Mouse (Mus musculus): ENCODE measurements around the gene Furin. TPM values are rescaled to one million over a fixed set of nuclear protein-coding genes. Genes with fewer than 3 reads are reported as not detected.

Gene Furin
- polyA plus RNA-seq, 1 experiment from 2014 or later: 6.0 TPM

- no peaks in the 10 kb centered on the region for H3K9me3 ChIP-seq (replicated peaks; ENCODE audit: control insufficient read depth, low read length)
- no peak overlapping the region for H3K4me2 ChIP-seq (ENCODE audit: low read depth, low read length)
- 72% methylated on average over 2 of the region's 2 CpGs for WGBS
- H3K4me3 ChIP-seq (ENCODE audit: low read depth, low read length): no peak overlapping the region
- H3K36me3 ChIP-seq (replicated peaks; ENCODE audit: control insufficient read depth, insufficient read depth, low read depth, low read length): peaks cover 11% of the 10 kb centered on the region; the same call in 1 of the 2 replicates
- ATAC-seq (replicated peaks; ENCODE audit: insufficient number of reproducible peaks, low FRiP score, low TSS enrichment, low read depth): no peak
- DNase-seq (ENCODE audit: low spot score): no peak
- H3K9ac ChIP-seq (replicated peaks; ENCODE audit: low read length): no peak overlapping the region
- no peaks in the 10 kb centered on the region for H3K27me3 ChIP-seq (ENCODE audit: control insufficient read depth, insufficient read depth, low read length)
- no peaks in the 10 kb centered on the region for H3K4me1 ChIP-seq (ENCODE audit: control insufficient read depth, insufficient read depth, low read length)
- no peak overlapping the region for H3K27ac ChIP-seq (replicated peaks; ENCODE audit: low read depth, low read length)
Observed at GRCm38 (mm10) chr7:80350808-80351207, 54.4 kb downstream of the Furin start.

DNA sequence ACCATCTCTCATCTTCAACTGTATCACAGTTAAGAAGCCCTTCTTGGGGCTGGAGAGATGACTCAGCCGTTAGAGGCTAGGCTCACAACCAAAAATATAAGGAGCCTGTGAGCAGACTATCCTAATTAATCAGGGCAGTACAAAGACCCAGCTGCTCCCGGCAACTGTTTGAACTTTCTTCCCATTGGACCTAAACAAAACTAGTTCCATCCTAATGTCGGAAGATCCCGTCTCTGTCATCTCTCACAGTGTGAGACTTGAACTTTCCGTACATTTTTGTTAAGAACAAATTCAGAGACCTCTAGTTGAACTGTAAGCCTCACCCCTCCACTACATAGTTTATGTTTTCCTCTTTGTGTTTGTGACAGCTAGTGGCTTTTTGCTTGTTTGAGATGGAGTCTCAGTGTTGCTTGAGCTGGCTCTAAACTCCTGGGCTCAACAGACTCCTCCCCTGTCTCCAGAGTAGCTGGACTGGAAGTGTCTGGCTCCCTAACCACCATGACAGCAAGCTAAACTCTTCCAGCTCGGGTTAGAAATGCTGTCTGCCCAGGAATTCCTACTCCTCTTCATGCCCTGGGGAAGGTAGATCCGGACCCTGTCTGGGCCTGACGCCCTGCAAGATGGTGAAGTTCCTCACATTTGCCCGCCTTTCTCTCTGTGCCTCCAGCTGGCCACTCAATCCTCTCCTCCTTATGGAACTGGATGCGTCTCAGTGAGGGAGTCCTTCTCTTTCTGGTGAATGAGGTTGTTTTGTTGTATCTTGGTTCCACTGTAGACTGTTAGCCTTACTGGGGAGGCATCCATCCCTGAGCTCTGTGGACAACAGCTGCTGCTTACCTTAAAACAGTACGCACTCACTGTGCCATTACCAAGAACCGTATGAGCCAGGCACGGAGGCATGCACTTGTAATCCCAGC lies 57.3 kb downstream of the Furin start:
- ATAC-seq (replicated peaks; ENCODE audit: insufficient number of reproducible peaks, low FRiP score, low TSS enrichment, low read depth) (no peak), DNase-seq (ENCODE audit: low spot score) (no peak)
- Histone ChIP-seq H3K9ac (replicated peaks; ENCODE audit: low read length) (no peak overlapping the region), H3K9me3 (replicated peaks; ENCODE audit: control insufficient read depth, low read length) (no peaks in the 10 kb centered on the region), H3K4me3 (ENCODE audit: low read depth, low read length) (no peak overlapping the region), H3K27me3 (ENCODE audit: control insufficient read depth, insufficient read depth, low read length) (no peaks in the 10 kb centered on the region), H3K4me2 (ENCODE audit: low read depth, low read length) (no peak overlapping the region), H3K36me3 (replicated peaks; ENCODE audit: control insufficient read depth, insufficient read depth, low read depth, low read length) (peaks cover 7% of the 10 kb centered on the region; the same call in 1 of the 2 replicates), H3K4me1 (ENCODE audit: control insufficient read depth, insufficient read depth, low read length) (no peaks in the 10 kb centered on the region), H3K27ac (replicated peaks; ENCODE audit: low read depth, low read length) (no peak overlapping the region)
- 69% methylated on average over 13 of the region's 13 CpGs for WGBS

DNA sequence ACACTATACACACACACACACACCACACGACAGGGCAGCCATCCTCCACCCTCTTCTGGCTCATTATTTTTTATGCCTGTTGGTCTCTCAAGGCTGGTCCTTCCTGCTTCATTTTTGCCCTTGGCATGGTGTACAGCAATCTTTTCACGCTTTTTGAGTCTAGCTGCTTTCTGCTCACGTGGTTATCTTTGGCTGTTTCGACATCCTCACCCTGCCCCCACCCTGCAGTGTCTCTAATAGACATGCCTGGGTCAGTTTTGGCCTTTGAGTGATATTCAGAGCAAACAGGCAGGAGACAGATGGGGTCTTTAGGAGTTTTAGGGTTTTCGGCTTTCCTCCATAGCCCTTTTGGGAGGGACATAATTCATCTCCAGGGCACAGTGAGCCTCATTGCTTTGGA lies 58.4 kb downstream of the Furin start:
- Histone ChIP-seq H3K36me3 (replicated peaks; ENCODE audit: control insufficient read depth, insufficient read depth, low read depth, low read length) (peaks cover 4% of the 10 kb centered on the region; the same call in 1 of the 2 replicates), H3K27me3 (ENCODE audit: control insufficient read depth, insufficient read depth, low read length) (no peaks in the 10 kb centered on the region), H3K9me3 (replicated peaks; ENCODE audit: control insufficient read depth, low read length) (no peaks in the 10 kb centered on the region), H3K9ac (replicated peaks; ENCODE audit: low read length) (no peak overlapping the region), H3K4me3 (ENCODE audit: low read depth, low read length) (no peak overlapping the region), H3K27ac (replicated peaks; ENCODE audit: low read depth, low read length) (no peak overlapping the region), H3K4me2 (ENCODE audit: low read depth, low read length) (no peak overlapping the region), H3K4me1 (ENCODE audit: control insufficient read depth, insufficient read depth, low read length) (no peaks in the 10 kb centered on the region)
- WGBS: 89% methylated on average over 5 of the region's 5 CpGs
- ATAC-seq (replicated peaks; ENCODE audit: insufficient number of reproducible peaks, low FRiP score, low TSS enrichment, low read depth) (no peak), DNase-seq (ENCODE audit: low spot score) (no peak)

DNA sequence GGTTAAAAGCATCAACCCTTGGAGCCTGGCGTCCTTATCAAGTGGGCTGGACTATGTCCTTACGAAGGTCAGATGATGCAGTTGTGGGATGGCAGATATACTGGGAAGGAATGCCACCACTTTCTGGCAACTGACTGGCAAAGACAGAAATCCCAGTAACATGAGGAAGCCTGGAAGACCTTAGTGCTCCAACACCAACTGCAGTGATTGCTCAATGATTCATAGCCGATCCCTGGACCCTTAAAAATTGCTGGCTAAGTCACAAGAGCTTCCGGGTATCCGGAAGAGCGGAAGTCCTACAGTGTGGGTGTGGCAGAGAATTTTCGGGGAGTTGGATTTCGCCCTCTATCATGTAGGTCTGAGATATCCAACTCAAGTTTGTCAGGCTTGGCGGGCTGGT lies 59.1 kb downstream of the Furin start:
- no peak overlapping the region for H3K9ac ChIP-seq (replicated peaks; ENCODE audit: low read length)
- no peak overlapping the region for H3K4me3 ChIP-seq (ENCODE audit: low read depth, low read length)
- H3K27ac ChIP-seq (replicated peaks; ENCODE audit: low read depth, low read length): no peak overlapping the region
- ATAC-seq (replicated peaks; ENCODE audit: insufficient number of reproducible peaks, low FRiP score, low TSS enrichment, low read depth): no peak
- DNase-seq (ENCODE audit: low spot score): no peak
- no peak overlapping the region for H3K4me2 ChIP-seq (ENCODE audit: low read depth, low read length)
- no peaks in the 10 kb centered on the region for H3K27me3 ChIP-seq (ENCODE audit: control insufficient read depth, insufficient read depth, low read length)
- WGBS: 94% methylated on average over 9 of the region's 9 CpGs
- no peaks in the 10 kb centered on the region for H3K9me3 ChIP-seq (replicated peaks; ENCODE audit: control insufficient read depth, low read length)
- no peaks in the 10 kb centered on the region for H3K4me1 ChIP-seq (ENCODE audit: control insufficient read depth, insufficient read depth, low read length)
- no peaks in the 10 kb centered on the region; the same call in 1 of the 2 replicates for H3K36me3 ChIP-seq (replicated peaks; ENCODE audit: control insufficient read depth, insufficient read depth, low read depth, low read length)

GRCm38 (mm10) chr7:80343270-80344018 lies 61.8 kb downstream of the Furin start:
- H3K27ac ChIP-seq (replicated peaks; ENCODE audit: low read depth, low read length): no peak overlapping the region
- H3K27me3 ChIP-seq (ENCODE audit: control insufficient read depth, insufficient read depth, low read length): no peaks in the 10 kb centered on the region
- H3K9ac ChIP-seq (replicated peaks; ENCODE audit: low read length): peak overlapping the region; percentile 74
- H3K4me1 ChIP-seq (ENCODE audit: control insufficient read depth, insufficient read depth, low read length): no peaks in the 10 kb centered on the region; the same call in 1 of the 2 replicates
- peak overlapping the region; percentile 44 for H3K4me2 ChIP-seq (ENCODE audit: low read depth, low read length)
- 26% methylated on average over 19 of the region's 19 CpGs for WGBS
- DNase-seq (ENCODE audit: low spot score): no peak
- 0 out of 2 replicates have a peak, but pooled peaks have one; percentile 12 for ATAC-seq (replicated peaks; ENCODE audit: insufficient number of reproducible peaks, low FRiP score, low TSS enrichment, low read depth)
- no peaks in the 10 kb centered on the region for H3K36me3 ChIP-seq (replicated peaks; ENCODE audit: control insufficient read depth, insufficient read depth, low read depth, low read length)
- H3K9me3 ChIP-seq (replicated peaks; ENCODE audit: control insufficient read depth, low read length): no peaks in the 10 kb centered on the region
- H3K4me3 ChIP-seq (ENCODE audit: low read depth, low read length): peak overlapping the region; percentile 53

DNA sequence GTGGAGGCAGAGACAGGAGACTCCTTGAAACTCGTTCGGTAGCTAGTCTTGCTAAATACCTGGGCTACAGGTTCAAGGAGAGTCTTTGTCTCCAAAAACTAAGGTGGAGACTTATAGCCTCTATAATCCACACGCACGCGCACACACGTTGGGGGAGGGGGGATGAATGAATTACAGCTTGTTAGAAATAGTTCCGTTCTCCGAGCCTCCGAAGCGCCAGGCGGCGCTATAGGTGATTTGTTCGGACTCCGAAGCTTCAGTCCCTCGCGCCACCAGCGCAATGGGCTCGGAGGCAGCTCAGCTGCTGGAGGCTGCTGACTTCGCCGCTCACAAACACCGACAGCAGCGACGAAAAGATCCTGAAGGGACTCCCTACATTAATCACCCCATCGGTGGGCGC lies 62.4 kb downstream of the Furin start, which contains the start of gene Hddc3:
Gene Hddc3, plus strand, starts transcription at position 247 of the 400 bp plus-strand sequence.
- under 1% methylated on average over 25 of the region's 25 CpGs for WGBS
- DNase-seq (ENCODE audit: low spot score) (peak; percentile 99), ATAC-seq (replicated peaks; ENCODE audit: insufficient number of reproducible peaks, low FRiP score, low TSS enrichment, low read depth) (peak; percentile 20)
- Histone ChIP-seq H3K4me3 (ENCODE audit: low read depth, low read length) (peak within 1 kb of the TSS; percentile 53), H3K4me2 (ENCODE audit: low read depth, low read length) (peak within 1 kb of the TSS; percentile 44), H3K36me3 (replicated peaks; ENCODE audit: control insufficient read depth, insufficient read depth, low read depth, low read length) (no peaks in the 10 kb centered on the region), H3K27ac (replicated peaks; ENCODE audit: low read depth, low read length) (no peak within 1 kb of the TSS), H3K27me3 (ENCODE audit: control insufficient read depth, insufficient read depth, low read length) (no peaks in the 10 kb centered on the region), H3K9me3 (replicated peaks; ENCODE audit: control insufficient read depth, low read length) (no peaks in the 10 kb centered on the region), H3K4me1 (ENCODE audit: control insufficient read depth, insufficient read depth, low read length) (no peaks in the 10 kb centered on the region; the same call in 1 of the 2 replicates), H3K9ac (replicated peaks; ENCODE audit: low read length) (peak within 1 kb of the TSS; percentile 74)

DNA sequence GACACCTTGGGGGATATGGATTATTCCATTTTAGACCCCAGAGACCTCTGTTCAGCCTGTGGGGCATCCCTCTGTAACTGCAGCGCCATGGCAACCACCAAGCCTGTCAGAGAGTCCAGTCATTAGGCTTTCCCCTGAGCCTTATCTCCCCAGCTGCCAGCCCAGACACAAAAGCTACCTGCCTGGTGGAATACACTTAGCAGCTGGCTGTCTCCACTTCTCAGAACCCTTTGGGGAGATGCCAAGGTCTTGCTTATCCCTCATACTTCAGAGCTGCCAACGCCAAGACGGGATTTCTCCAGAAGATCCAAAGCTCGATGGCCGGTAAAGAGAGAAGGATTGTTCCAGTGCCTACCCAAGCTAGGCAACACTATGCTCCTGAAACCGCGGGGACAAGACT lies 63.4 kb downstream of the Furin start:
- no peaks in the 10 kb centered on the region for H3K9me3 ChIP-seq (replicated peaks; ENCODE audit: control insufficient read depth, low read length)
- 76% methylated on average over 7 of the region's 7 CpGs for WGBS
- no peaks in the 10 kb centered on the region for H3K27me3 ChIP-seq (ENCODE audit: control insufficient read depth, insufficient read depth, low read length)
- no peaks in the 10 kb centered on the region; the same call in 1 of the 2 replicates for H3K4me1 ChIP-seq (ENCODE audit: control insufficient read depth, insufficient read depth, low read length)
- no peak overlapping the region for H3K27ac ChIP-seq (replicated peaks; ENCODE audit: low read depth, low read length)
- H3K4me2 ChIP-seq (ENCODE audit: low read depth, low read length): no peak overlapping the region
- DNase-seq (ENCODE audit: low spot score) (no peak), ATAC-seq (replicated peaks; ENCODE audit: insufficient number of reproducible peaks, low FRiP score, low TSS enrichment, low read depth) (no peak)
- H3K36me3 ChIP-seq (replicated peaks; ENCODE audit: control insufficient read depth, insufficient read depth, low read depth, low read length): no peaks in the 10 kb centered on the region
- no peak overlapping the region for H3K4me3 ChIP-seq (ENCODE audit: low read depth, low read length)
- no peak overlapping the region for H3K9ac ChIP-seq (replicated peaks; ENCODE audit: low read length)

Data from embryonic facial prominence, embryonic 11.5 days (tissue).